8 mouse cellular contexts compared by ENCODE assay signal in the genomic region with DNA sequence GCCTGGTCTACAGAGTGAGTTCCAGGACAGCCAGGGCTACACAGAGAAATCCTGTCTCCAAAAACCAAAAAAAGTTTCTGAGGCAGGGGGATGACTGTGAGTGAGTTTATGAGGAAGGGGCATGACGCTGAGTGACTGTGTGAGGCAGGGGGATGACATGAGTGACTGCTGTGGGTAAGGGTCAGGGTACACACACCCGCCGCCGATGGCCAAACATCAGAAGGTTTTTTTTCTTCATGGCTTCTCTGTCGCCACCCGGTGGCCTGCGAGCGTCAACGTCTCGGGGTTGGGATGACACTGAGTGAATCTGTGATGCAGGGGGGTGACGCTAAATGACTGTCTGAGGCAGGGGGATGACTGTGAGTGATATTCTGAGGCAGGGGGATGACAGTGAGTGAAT. TPM values are rescaled to one million over a fixed set of nuclear protein-coding genes. Genes with fewer than 3 reads are reported as not detected.
DNase-seq lines count a peak whose midpoint lies in the region; ATAC-seq lines count a peak whose summit lies in the region.
"Not testable (repeated sequence)": the region's sequence is repeated elsewhere in the genome, so short reads cannot be mapped to it uniquely, and the experiment has no call there.

No protein-coding gene starts in this region.

- intact Hi-C loops in gastrocnemius, postnatal 14 days (cut with DNase I; ENCODE audit: low total_unique reads); left cerebral cortex, postnatal 10 days (cut with DNase I): not testable (repeated sequence)

- peak; percentile 29 for ATAC-seq in megakaryocyte, adult 5-6 weeks (ENCODE audit: poor library complexity, severe bottlenecking)

- peak; percentile 82 for DNase-seq in adrenal gland, adult 2 months
- DNase-seq in embryo, embryonic 11 days, result peak; percentile 91
- DNase-seq in gastrocnemius, postnatal 14 days, result peak; percentile 75
- DNase-seq in induced T-regulatory cell, adult 2 months (ENCODE audit: low read depth), result peak; percentile 95
- DNase-seq in left cerebral cortex, postnatal 10 days (ENCODE audit: extremely low spot score in 1 of 2, low spot score in 2 of 2), result peak; percentile 78 to 90
- peak; percentile 60 for DNase-seq in retina, postnatal 7 days (ENCODE audit: low read depth, low spot score)
- DNase-seq in urinary bladder, adult 2 months (ENCODE audit: low spot score), result peak; percentile 41

RNA-seq across cellular contexts. Expression of a gene that starts 44.5 kb away (rescaled TPM):
- 1 to 10 TPM; 1.3 to 1.9 TPM for total RNA-seq in adrenal gland, adult 2 months (2021)
- 0.82 and 0.88 TPM in 2 replicates for polyA plus RNA-seq in adrenal gland, adult 2 months (2012; rRNA removed)
- 1 to 10 TPM in 1 of 2 experiments, under 1 TPM in 1; 0.55 to 1.1 TPM for total RNA-seq in gastrocnemius, postnatal 14 days (2021)
- total RNA-seq in left cerebral cortex, postnatal 10 days (2021), result 1 to 10 TPM; 1.2 to 1.9 TPM
- total RNA-seq in megakaryocyte, adult 5-6 weeks (2015), result 119 and 127 TPM in 2 replicates
- total RNA-seq in megakaryocyte, adult 5-6 weeks (2017), result 94.4 and 94.8 TPM in 2 replicates
- polyA plus RNA-seq in urinary bladder, adult 2 months (2012; rRNA removed), result 3.0 and 3.8 TPM in 2 replicates

RNA-seq across cellular contexts. Expression of a gene that starts 54.2 kb away (rescaled TPM):
- not detected for total RNA-seq in adrenal gland, adult 2 months (2021)
- not detected in 2 replicates for polyA plus RNA-seq in adrenal gland, adult 2 months (2012; rRNA removed)
- total RNA-seq in gastrocnemius, postnatal 14 days (2021), result not detected
- not detected for total RNA-seq in left cerebral cortex, postnatal 10 days (2021)
- 0.23 and 1.0 TPM in 2 replicates for total RNA-seq in megakaryocyte, adult 5-6 weeks (2015)
- total RNA-seq in megakaryocyte, adult 5-6 weeks (2017), result 0.33 TPM in 1 of 2 replicates, not detected in the other
- 0.17 and 0.37 TPM in 2 replicates for polyA plus RNA-seq in urinary bladder, adult 2 months (2012; rRNA removed)

Comparison
In these comparisons a context has a peak if more than half of its experiments do, and no peak if none do; other contexts are left out.
1. Peak in every context shown above with its lines: DNase-seq and ATAC-seq.
2. DNase-seq: peak in every context shown above with its lines; median percentile 95 in induced T-regulatory cell, adult 2 months; 91 in embryo, embryonic 11 days; 84 in left cerebral cortex, postnatal 10 days; 82 in adrenal gland, adult 2 months; 75 in gastrocnemius, postnatal 14 days; 60 in retina, postnatal 7 days; 41 in urinary bladder, adult 2 months.
3. RNA of a gene that starts 44.5 kb away (total RNA-seq): 94.4 to 127 TPM in megakaryocyte, adult 5-6 weeks; 1.2 to 1.9 TPM in left cerebral cortex, postnatal 10 days, 1.3 to 1.9 TPM in adrenal gland, adult 2 months and 0.55 to 1.1 TPM in gastrocnemius, postnatal 14 days; every median in the first group is over 10 times any median in the second.